Mouse (Mus musculus): Measurements from ENCODE around the gene Rasa3. TPM values are rescaled to one million over a fixed set of nuclear protein-coding genes. Genes with fewer than 3 reads are reported as not detected.

Rasa3 gene
- polyA plus RNA-seq, 1 experiment from 2014 or later, result 21.3 TPM

DNA sequence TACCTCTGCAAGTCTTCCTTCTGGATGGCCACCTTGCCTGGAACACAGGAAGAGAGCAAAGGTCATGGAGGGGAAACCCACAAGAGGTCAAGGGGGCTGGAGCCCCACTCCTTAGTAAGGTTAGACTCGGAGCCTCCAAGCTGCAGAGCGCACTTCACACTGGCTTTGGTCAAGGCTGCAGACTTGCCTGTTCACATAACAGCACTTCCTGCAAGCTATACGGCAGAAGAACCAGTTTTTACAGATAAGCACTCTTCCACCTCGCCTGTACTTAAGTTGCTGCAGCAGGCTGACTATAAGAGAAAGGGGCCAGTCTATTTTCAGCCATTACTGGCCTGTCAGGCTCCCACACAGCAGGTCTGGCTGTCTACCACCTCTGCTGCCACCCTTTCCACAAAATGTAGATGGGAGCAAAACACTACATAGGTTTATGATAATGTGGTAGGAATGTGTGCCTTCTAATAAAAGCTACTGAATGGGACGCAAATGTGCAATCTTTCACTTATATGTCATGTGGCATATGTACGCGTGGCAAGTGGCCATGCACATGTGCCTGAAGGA is 71.4 kb downstream of the Rasa3 start:
- 61% methylated on average over 7 of the region's 7 CpGs for WGBS
- peaks cover 5% of the 10 kb centered on the region; the same call in 1 of the 2 replicates for H3K4me1 ChIP-seq (ENCODE audit: control insufficient read depth, insufficient read depth, low read length)
- 0 out of 2 replicates have a peak, but pooled peaks cover 3% of the 10 kb centered on the region for H3K36me3 ChIP-seq (ENCODE audit: control insufficient read depth, insufficient read depth, low read length)
- ATAC-seq, result peak; percentile 63
- H3K4me2 ChIP-seq (ENCODE audit: low read depth, low read length), result no peak overlapping the region
- no peaks in the 10 kb centered on the region for H3K27me3 ChIP-seq (replicated peaks; ENCODE audit: control insufficient read depth, insufficient read depth, low read length)
- H3K27ac ChIP-seq (ENCODE audit: low read length), result no peak overlapping the region
- H3K4me3 ChIP-seq (ENCODE audit: low read length), result no peak overlapping the region
- no peak overlapping the region for H3K9ac ChIP-seq (ENCODE audit: low read depth, low read length)
- H3K9me3 ChIP-seq (ENCODE audit: control insufficient read depth, low read length), result no peaks in the 10 kb centered on the region

GRCm38 (mm10) chr8:13602621-13603020 is 74.8 kb downstream of the Rasa3 start:
- Histone ChIP-seq H3K4me2 (ENCODE audit: low read depth, low read length) (no peak overlapping the region), H3K27ac (ENCODE audit: low read length) (no peak overlapping the region), H3K9ac (ENCODE audit: low read depth, low read length) (no peak overlapping the region), H3K27me3 (replicated peaks; ENCODE audit: control insufficient read depth, insufficient read depth, low read length) (no peaks in the 10 kb centered on the region), H3K36me3 (ENCODE audit: control insufficient read depth, insufficient read depth, low read length) (peaks cover 4% of the 10 kb centered on the region; the same call in 1 of the 2 replicates), H3K4me1 (ENCODE audit: control insufficient read depth, insufficient read depth, low read length) (peaks cover 5% of the 10 kb centered on the region; the same call in 1 of the 2 replicates), H3K4me3 (ENCODE audit: low read length) (no peak overlapping the region), H3K9me3 (ENCODE audit: control insufficient read depth, low read length) (no peaks in the 10 kb centered on the region)
- no peak for ATAC-seq
- 63% methylated on average over 8 of the region's 8 CpGs for WGBS

DNA sequence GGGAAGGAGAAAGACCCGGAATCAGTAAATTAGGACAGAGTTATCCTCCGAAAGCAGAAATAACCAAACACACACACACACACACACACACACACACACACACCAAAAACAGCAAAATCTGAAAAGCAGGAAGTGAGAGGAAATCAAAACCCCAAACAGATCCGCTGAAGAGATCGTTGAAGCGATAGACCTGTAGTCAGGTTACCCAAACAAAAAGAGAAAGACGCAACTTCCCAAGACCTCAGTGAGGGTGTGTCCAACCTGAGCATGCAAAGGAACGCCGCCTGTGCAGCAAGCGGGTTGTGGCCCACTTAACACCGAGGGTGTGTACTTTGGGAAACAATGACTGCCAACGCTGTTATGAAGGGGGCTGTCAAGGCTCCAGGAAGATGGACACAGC is 76.2 kb downstream of the Rasa3 start:
- H3K9me3 ChIP-seq (ENCODE audit: control insufficient read depth, low read length), result no peaks in the 10 kb centered on the region
- peaks cover 5% of the 10 kb centered on the region; the same call in 1 of the 2 replicates for H3K4me1 ChIP-seq (ENCODE audit: control insufficient read depth, insufficient read depth, low read length)
- peaks cover 12% of the 10 kb centered on the region; the same call in 1 of the 2 replicates for H3K36me3 ChIP-seq (ENCODE audit: control insufficient read depth, insufficient read depth, low read length)
- ATAC-seq, result no peak
- H3K4me3 ChIP-seq (ENCODE audit: low read length), result no peak overlapping the region
- H3K27me3 ChIP-seq (replicated peaks; ENCODE audit: control insufficient read depth, insufficient read depth, low read length), result no peaks in the 10 kb centered on the region
- H3K27ac ChIP-seq (ENCODE audit: low read length), result no peak overlapping the region
- 70% methylated on average over 11 of the region's 11 CpGs for WGBS
- H3K4me2 ChIP-seq (ENCODE audit: low read depth, low read length), result no peak overlapping the region
- no peak overlapping the region for H3K9ac ChIP-seq (ENCODE audit: low read depth, low read length)

DNA sequence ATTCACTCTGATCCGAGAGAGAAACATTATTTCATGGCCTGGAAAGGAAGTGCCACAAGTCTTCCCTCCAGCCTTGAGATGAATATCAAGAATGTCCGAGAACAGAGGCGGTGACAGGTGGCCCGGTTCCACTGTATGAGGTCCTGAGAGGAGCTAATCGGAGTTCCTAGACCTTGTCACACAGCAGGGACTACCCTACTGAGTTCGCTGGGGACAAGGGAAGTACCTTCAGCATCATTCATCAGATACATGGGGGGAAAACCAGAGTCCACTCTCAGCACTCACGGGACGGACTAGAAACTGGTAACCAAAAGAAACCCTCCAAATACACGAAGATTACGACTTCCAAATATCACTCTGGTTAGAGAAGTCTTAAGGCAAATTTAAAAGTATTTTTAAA is 76.7 kb downstream of the Rasa3 start:
- Histone ChIP-seq H3K27me3 (replicated peaks; ENCODE audit: control insufficient read depth, insufficient read depth, low read length) (no peaks in the 10 kb centered on the region), H3K9me3 (ENCODE audit: control insufficient read depth, low read length) (no peaks in the 10 kb centered on the region), H3K36me3 (ENCODE audit: control insufficient read depth, insufficient read depth, low read length) (peaks cover 12% of the 10 kb centered on the region; the same call in 1 of the 2 replicates), H3K27ac (ENCODE audit: low read length) (0 out of 2 replicates have a peak overlapping the region, but pooled peaks have one; percentile 12), H3K4me1 (ENCODE audit: control insufficient read depth, insufficient read depth, low read length) (peaks cover 3% of the 10 kb centered on the region; the same call in 1 of the 2 replicates), H3K4me3 (ENCODE audit: low read length) (no peak overlapping the region), H3K9ac (ENCODE audit: low read depth, low read length) (no peak overlapping the region), H3K4me2 (ENCODE audit: low read depth, low read length) (no peak overlapping the region)
- no peak for ATAC-seq
- 82% methylated on average over 10 of the region's 10 CpGs for WGBS

GRCm38 (mm10) chr8:13600204-13600603 is 77.2 kb downstream of the Rasa3 start:
- Histone ChIP-seq H3K9ac (ENCODE audit: low read depth, low read length) (no peak overlapping the region), H3K4me1 (ENCODE audit: control insufficient read depth, insufficient read depth, low read length) (no peaks in the 10 kb centered on the region; the same call in 1 of the 2 replicates), H3K9me3 (ENCODE audit: control insufficient read depth, low read length) (no peaks in the 10 kb centered on the region), H3K4me2 (ENCODE audit: low read depth, low read length) (no peak overlapping the region), H3K27ac (ENCODE audit: low read length) (0 out of 2 replicates have a peak overlapping the region, but pooled peaks have one; percentile 12), H3K27me3 (replicated peaks; ENCODE audit: control insufficient read depth, insufficient read depth, low read length) (no peaks in the 10 kb centered on the region), H3K36me3 (ENCODE audit: control insufficient read depth, insufficient read depth, low read length) (peaks cover 12% of the 10 kb centered on the region; the same call in 1 of the 2 replicates), H3K4me3 (ENCODE audit: low read length) (no peak overlapping the region)
- ATAC-seq, result peak; percentile 43
- WGBS, result 48% methylated on average over 7 of the region's 7 CpGs

GRCm38 (mm10) chr8:13597777-13598176 is 79.6 kb downstream of the Rasa3 start:
- 86% methylated on average over 6 of the region's 6 CpGs for WGBS
- Histone ChIP-seq H3K9ac (ENCODE audit: low read depth, low read length) (no peak overlapping the region), H3K4me1 (ENCODE audit: control insufficient read depth, insufficient read depth, low read length) (peaks cover 3% of the 10 kb centered on the region; the same call in 1 of the 2 replicates), H3K27ac (ENCODE audit: low read length) (no peak overlapping the region), H3K4me3 (ENCODE audit: low read length) (no peak overlapping the region), H3K9me3 (ENCODE audit: control insufficient read depth, low read length) (no peaks in the 10 kb centered on the region), H3K36me3 (ENCODE audit: control insufficient read depth, insufficient read depth, low read length) (peaks cover 10% of the 10 kb centered on the region; the same call in 1 of the 2 replicates), H3K27me3 (replicated peaks; ENCODE audit: control insufficient read depth, insufficient read depth, low read length) (no peaks in the 10 kb centered on the region), H3K4me2 (ENCODE audit: low read depth, low read length) (no peak overlapping the region)
- no peak for ATAC-seq

GRCm38 (mm10) chr8:13595861-13596260 is 81.5 kb downstream of the Rasa3 start:
- Histone ChIP-seq H3K4me1 (ENCODE audit: control insufficient read depth, insufficient read depth, low read length) (peaks cover 3% of the 10 kb centered on the region; the same call in 1 of the 2 replicates), H3K4me2 (ENCODE audit: low read depth, low read length) (no peak overlapping the region), H3K27ac (ENCODE audit: low read length) (no peak overlapping the region), H3K9me3 (ENCODE audit: control insufficient read depth, low read length) (no peaks in the 10 kb centered on the region), H3K4me3 (ENCODE audit: low read length) (no peak overlapping the region), H3K27me3 (replicated peaks; ENCODE audit: control insufficient read depth, insufficient read depth, low read length) (no peaks in the 10 kb centered on the region), H3K9ac (ENCODE audit: low read depth, low read length) (no peak overlapping the region), H3K36me3 (ENCODE audit: control insufficient read depth, insufficient read depth, low read length) (peaks cover 10% of the 10 kb centered on the region; the same call in 1 of the 2 replicates)
- ATAC-seq, result no peak
- 80% methylated on average over 6 of the region's 6 CpGs for WGBS

- peak; percentile 49 for ATAC-seq
- Histone ChIP-seq H3K9ac (ENCODE audit: low read depth, low read length) (no peak overlapping the region), H3K27ac (ENCODE audit: low read length) (no peak overlapping the region), H3K27me3 (replicated peaks; ENCODE audit: control insufficient read depth, insufficient read depth, low read length) (no peaks in the 10 kb centered on the region), H3K9me3 (ENCODE audit: control insufficient read depth, low read length) (no peaks in the 10 kb centered on the region), H3K36me3 (ENCODE audit: control insufficient read depth, insufficient read depth, low read length) (peaks cover 10% of the 10 kb centered on the region; the same call in 1 of the 2 replicates), H3K4me1 (ENCODE audit: control insufficient read depth, insufficient read depth, low read length) (peaks cover 3% of the 10 kb centered on the region; the same call in 1 of the 2 replicates), H3K4me2 (ENCODE audit: low read depth, low read length) (no peak overlapping the region), H3K4me3 (ENCODE audit: low read length) (no peak overlapping the region)
- 56% methylated on average over 11 of the region's 11 CpGs for WGBS
These were observed 82.5 kb downstream of the Rasa3 start for GRCm38 (mm10) chr8:13594884-13595323.

GRCm38 (mm10) chr8:13593340-13593739 is 84.1 kb downstream of the Rasa3 start:
- no peaks in the 10 kb centered on the region for H3K9me3 ChIP-seq (ENCODE audit: control insufficient read depth, low read length)
- peaks cover 3% of the 10 kb centered on the region; the same call in 1 of the 2 replicates for H3K4me1 ChIP-seq (ENCODE audit: control insufficient read depth, insufficient read depth, low read length)
- no peak overlapping the region for H3K27ac ChIP-seq (ENCODE audit: low read length)
- ATAC-seq, result peak; percentile 53; the same call in 1 of the 2 replicates
- WGBS, result 68% methylated on average over 8 of the region's 8 CpGs
- H3K27me3 ChIP-seq (replicated peaks; ENCODE audit: control insufficient read depth, insufficient read depth, low read length), result no peaks in the 10 kb centered on the region
- no peak overlapping the region for H3K4me3 ChIP-seq (ENCODE audit: low read length)
- no peak overlapping the region for H3K4me2 ChIP-seq (ENCODE audit: low read depth, low read length)
- no peak overlapping the region for H3K9ac ChIP-seq (ENCODE audit: low read depth, low read length)
- peaks cover 10% of the 10 kb centered on the region; the same call in 1 of the 2 replicates for H3K36me3 ChIP-seq (ENCODE audit: control insufficient read depth, insufficient read depth, low read length)

Measured in intestine, embryonic 16.5 days (tissue).